Mouse (Mus musculus): Measurements from ENCODE around the gene Fli1. TPM values are rescaled to one million over a fixed set of nuclear protein-coding genes. Genes with fewer than 3 reads are reported as not detected.
A peak's percentile ranks its signal among the peaks of the same experiment; 100 is the strongest.

The Fli1 gene
- total RNA-seq, 2 experiments from 2014 or later, result 6.1 to 6.7 TPM

DNA sequence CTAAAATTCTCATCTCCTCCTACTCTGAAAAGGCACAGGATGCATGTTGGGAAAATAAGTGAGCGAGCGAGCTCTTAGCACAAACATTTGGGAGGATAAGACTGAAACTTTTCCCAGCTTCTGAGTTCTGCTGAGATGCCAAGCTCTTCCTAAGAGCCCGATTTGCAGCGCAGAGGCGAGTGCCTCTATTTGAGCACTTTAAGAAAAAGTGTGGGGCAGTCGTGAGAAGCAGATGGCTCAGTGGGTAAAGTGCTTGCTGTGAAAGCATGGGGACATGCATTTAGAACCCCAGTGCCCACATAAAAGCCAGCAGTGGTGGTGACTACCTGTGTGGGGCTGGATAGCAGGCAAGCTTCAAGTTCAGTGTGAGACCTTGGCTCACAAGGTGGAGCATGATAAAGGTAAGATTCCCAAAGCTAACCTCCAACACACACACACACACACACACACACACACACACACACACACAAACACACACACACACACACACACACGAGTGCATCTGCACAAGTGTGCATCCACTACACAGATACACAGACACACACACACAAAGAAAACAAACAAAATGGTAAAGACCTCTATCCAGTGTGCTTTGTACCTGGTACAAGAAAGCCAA lies 37.1 kb downstream of the Fli1 start:
- DNase-seq (ENCODE audit: low spot score in 2 of 2), result no peak

- DNase-seq (ENCODE audit: low spot score in 2 of 2), result no peak
Observed at GRCm38 (mm10) chr9:32503995-32504451, 38.6 kb downstream of the Fli1 start.

DNA sequence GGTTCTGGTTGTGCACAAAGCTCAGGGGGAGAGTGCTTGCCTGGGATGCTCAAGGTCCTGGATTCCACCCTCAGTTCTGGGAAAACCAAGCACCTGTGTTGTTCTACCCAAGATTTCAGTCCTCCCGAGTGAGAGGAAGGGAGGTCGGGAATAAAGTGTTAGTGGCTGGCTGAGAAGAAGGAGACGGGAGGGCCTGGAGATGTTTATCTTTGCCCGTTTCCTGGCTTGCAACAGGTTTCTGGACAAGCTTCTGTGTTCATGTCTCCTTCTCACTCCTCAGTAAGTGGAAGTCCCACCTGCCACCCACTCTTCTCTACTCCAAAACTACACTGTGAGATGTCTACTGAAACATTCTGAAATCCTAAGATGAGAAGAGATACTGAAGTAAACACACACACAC lies 39.2 kb downstream of the Fli1 start:
- DNase-seq (ENCODE audit: low spot score in 2 of 2), result no peak

DNA sequence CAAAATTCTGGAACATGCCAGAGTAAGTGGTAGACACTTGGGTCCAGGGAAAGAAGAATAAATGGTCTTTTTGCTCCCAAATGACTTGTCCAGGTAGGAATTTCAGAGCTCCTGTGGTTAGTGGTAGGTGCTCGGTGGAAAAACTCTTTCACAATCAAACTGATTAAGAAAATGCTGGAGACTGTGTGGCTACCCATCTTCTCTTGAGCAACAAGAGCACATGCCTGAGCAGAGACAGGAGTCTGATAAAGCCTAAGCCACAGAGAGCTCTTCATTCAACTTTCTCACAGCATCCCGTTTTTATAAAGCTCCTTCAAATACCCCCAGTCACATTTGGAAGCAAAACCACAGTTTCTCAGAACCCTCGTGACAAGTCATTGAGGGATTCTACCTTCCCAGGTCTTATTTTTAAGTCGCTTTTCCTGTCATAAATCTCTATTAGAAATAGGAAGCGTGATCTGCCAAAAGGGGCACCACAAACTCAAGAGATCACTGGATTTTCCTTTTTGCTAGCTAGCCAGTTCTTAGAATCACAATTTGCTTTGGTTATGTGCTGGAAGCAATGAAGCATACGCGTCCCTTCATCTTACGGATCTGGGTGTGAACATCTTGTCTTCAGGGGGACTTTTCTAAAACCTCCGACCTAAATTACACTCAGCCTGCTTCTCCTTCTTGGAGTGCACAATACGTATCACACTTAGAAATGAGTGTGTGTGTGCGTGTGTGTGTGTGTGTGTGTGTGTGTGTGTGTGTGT lies 40.2 kb downstream of the Fli1 start:
- no peak for DNase-seq (ENCODE audit: low spot score in 2 of 2)

GRCm38 (mm10) chr9:32500886-32501285 lies 41.8 kb downstream of the Fli1 start:
- DNase-seq (ENCODE audit: low spot score in 2 of 2), result peak in 1 of 2 experiments; percentile 27

- no peak for DNase-seq (ENCODE audit: low spot score in 2 of 2)
Observed at GRCm38 (mm10) chr9:32500063-32500462, 42.6 kb downstream of the Fli1 start.

- DNase-seq (ENCODE audit: low spot score in 2 of 2), result no peak
Observed at GRCm38 (mm10) chr9:32499469-32499868, 43.2 kb downstream of the Fli1 start.

DNA sequence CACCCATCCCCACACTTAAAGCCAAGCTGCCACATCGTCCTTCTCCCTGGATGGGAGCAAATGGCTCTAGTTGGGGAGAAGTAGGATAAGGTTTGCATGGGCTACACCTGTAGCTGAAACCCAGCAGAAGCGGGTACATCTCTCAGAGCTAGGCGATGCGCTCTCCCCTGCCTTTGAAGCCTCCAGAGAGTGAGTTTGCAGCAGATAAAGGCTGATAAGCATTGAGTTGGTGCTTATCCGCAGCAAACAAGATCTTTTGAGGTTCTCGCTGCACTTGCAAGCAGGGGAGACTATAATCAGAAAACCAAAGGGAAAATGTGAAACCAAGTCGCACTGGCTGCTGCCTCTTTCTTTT lies 47.0 kb downstream of the Fli1 start:
- DNase-seq (ENCODE audit: low spot score in 2 of 2), result no peak

- no peak for DNase-seq (ENCODE audit: low spot score in 2 of 2)
Observed at GRCm38 (mm10) chr9:32494891-32495642, 47.6 kb downstream of the Fli1 start.

- DNase-seq (ENCODE audit: low spot score in 2 of 2), result no peak
Observed at GRCm38 (mm10) chr9:32493588-32494423, 48.9 kb downstream of the Fli1 start.

DNA sequence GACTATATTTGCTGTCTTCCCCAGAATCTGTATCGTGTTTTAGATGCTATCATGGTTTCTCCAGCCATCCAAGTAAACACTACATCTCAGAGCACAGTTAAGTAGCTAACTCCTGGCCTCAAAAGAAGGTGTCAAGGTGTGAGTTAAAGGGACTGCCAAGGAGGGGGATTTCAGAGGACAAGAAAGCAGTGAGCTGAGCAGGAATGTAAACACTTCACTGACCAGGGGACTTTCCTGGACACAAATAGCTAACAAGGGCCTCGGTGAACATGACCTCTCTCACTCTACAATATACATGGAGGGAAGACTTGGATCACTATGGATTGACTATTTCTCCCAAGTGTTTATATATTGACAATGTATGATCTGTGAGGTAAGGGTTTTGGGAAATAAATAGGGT lies 49.9 kb downstream of the Fli1 start:
- DNase-seq (ENCODE audit: low spot score in 2 of 2), result no peak

DNA sequence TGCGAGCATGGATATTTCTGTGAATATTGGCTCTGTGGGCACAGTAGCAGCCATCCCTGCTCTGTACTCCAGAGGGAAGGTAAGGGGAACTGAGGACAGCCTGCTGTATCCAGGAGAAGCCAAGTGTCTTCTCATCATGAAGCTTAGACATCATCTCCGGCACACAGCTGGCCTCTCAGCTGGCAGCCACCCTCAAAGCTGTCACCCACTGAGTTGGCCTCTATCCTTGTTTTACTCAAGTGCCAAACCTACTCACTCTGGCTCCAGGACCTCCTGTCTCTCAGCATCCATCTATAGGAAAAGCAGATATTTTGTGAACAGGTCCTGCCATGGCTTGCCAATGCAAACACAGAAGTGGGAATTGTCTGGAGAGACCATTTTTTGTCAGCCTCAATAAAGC lies 51.2 kb downstream of the Fli1 start:
- peak; percentile 40 to 54 for DNase-seq (ENCODE audit: low spot score in 2 of 2)

GRCm38 (mm10) chr9:32489794-32490358 lies 52.8 kb downstream of the Fli1 start:
- no peak for DNase-seq (ENCODE audit: low spot score in 2 of 2)

GRCm38 (mm10) chr9:32489315-32489714 lies 53.3 kb downstream of the Fli1 start:
- no peak for DNase-seq (ENCODE audit: low spot score in 2 of 2)

DNA sequence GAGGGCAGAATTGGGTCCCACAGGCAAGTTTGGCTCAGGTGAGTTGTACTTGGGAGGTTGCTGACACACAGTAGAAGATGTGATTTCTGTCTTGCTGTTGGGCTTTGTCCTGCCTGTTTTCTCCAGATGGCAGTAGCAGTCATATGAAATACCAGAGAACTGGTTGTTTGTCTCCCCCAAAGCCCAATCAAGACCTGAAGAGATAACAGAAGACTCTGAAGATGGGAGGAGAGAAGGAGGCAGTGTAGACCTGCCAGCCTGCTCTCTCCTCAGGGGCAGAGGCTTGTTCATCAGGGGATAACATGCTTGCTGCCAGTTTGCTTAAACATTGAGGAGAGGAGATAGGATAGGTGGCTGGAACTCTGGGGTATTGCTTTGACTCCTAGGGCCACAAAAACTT lies 54.0 kb downstream of the Fli1 start:
- DNase-seq (ENCODE audit: low spot score in 2 of 2), result no peak

GRCm38 (mm10) chr9:32487823-32488222 lies 54.8 kb downstream of the Fli1 start:
- DNase-seq (ENCODE audit: low spot score in 2 of 2), result no peak

GRCm38 (mm10) chr9:32487401-32487800 lies 55.3 kb downstream of the Fli1 start:
- DNase-seq (ENCODE audit: low spot score in 2 of 2), result no peak

DNA sequence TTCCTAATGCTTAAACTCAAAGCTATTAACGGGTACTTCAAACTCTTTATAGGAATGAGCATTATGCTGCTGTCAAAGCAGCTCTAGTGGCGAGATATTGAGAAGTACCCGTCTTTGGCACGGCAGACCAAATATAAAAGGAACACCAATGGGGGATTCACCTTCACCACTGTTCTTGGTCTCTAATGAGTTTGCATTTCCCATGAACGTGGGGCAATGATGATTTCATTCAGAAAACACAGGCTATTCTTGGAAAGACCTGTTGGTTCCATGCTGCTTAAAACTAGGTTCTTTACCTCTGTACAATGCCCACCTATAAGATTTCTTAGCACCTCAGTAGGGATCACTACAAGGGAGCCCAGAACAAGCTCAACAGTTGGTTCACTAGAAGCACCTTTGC lies 62.2 kb downstream of the Fli1 start:
- no peak for DNase-seq (ENCODE audit: low spot score in 2 of 2)

DNA sequence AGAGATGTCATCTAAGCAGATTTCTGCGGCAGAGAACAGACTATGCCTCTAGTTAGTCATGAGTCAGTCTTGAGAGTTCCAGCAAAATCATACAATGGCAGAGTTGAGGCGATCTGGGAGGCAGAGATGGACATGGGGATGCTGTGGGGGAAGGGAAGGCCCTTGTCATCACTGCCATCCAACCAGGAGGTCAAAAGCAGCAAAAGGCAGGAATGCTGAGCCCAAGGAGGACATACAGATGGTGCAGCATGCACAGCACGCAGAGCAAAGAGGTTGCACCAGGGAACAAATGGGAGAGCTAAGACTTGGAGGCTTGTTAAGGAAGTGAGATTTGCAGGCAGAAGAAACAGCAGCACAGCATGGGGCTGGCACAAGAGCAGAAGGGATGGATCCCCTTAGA lies 63.9 kb downstream of the Fli1 start:
- no peak for DNase-seq (ENCODE audit: low spot score in 2 of 2)

GRCm38 (mm10) chr9:32478087-32478486 lies 64.6 kb downstream of the Fli1 start:
- no peak for DNase-seq (ENCODE audit: low spot score in 2 of 2)

- no peak for DNase-seq (ENCODE audit: low spot score in 2 of 2)
Observed at GRCm38 (mm10) chr9:32476604-32477003, 66.1 kb downstream of the Fli1 start.

Data from layer of hippocampus, postnatal 14 days (tissue).